Mouse (Mus musculus) lung, adult 2 months (tissue): Measurements from ENCODE around the gene Ddx6.

Experiments
- CTCF ChIP-seq: fragments of 200-500 bp; IDR thresholded peaks from 2 replicates; pipeline ENCODE4 v1.5.1; 2011; ENCODE audit warnings: mild to moderate bottlenecking, low read length, control low read depth; ENCODE audit not compliant: insufficient read depth
- POLR2A ChIP-seq: fragments of 200-500 bp; IDR thresholded peaks from 2 replicates; pipeline ENCODE4 v1.6.1; 2011; ENCODE audit warnings: low read depth, mild to moderate bottlenecking, control low read depth, low read length, borderline replicate concordance; ENCODE audit errors: extremely low read depth

DNA sequence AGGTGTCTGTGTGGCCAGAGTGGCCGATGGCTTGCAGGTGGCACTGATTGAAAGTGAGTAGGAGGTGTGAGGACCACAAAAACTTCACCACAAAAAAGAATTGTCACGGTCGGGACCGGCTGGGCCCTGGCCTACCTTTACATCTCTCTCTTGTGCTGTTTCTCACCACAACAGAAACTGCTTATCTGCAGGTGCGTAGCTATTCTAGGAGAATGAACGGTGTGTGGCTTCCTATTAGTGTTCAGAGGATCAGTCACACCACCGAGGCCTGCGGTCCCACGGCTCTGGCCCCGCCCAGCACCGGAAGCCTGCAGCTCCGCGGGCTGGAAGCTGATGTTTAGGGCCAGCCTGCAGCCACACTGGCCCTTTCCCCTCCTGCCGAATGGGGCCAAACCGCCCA lies 41.2 kb downstream of the Ddx6 start:
- TF ChIP-seq CTCF (no peak), POLR2A (no peak)
